Mouse (Mus musculus) ES-Bruce4 (cell line): Measurements from ENCODE around the gene Ephb4.
A peak's percentile ranks its signal among the peaks of the same experiment; 100 is the strongest.

Source experiments
- CTCF ChIP-seq: IDR thresholded peaks from one replicate; pipeline ENCODE4 v1.8.1; 2011; ENCODE audit warnings: low read depth, low read length
- EP300 ChIP-seq: IDR thresholded peaks from 2 replicates; pipeline ENCODE4 v1.6.1; 2011; ENCODE audit warnings: low read depth, low read length; ENCODE audit not compliant: insufficient read depth
- POLR2A ChIP-seq: IDR thresholded peaks from one replicate; pipeline ENCODE4 v1.8.1; 2011; ENCODE audit warnings: low read length; ENCODE audit not compliant: insufficient read depth

GRCm38 (mm10) chr5:137315084-137315903 is 34.6 kb upstream of the Ephb4 start:
- TF ChIP-seq CTCF (peak; percentile 73), POLR2A (no peak), EP300 (no peak)
